Mouse (Mus musculus): Measurements from ENCODE around the gene Agpat2. TPM values are rescaled to one million over a fixed set of nuclear protein-coding genes. Genes with fewer than 3 reads are reported as not detected.

Gene Agpat2
- 67.6 and 69.0 TPM in 2 replicates for polyA plus RNA-seq (2012)

DNA sequence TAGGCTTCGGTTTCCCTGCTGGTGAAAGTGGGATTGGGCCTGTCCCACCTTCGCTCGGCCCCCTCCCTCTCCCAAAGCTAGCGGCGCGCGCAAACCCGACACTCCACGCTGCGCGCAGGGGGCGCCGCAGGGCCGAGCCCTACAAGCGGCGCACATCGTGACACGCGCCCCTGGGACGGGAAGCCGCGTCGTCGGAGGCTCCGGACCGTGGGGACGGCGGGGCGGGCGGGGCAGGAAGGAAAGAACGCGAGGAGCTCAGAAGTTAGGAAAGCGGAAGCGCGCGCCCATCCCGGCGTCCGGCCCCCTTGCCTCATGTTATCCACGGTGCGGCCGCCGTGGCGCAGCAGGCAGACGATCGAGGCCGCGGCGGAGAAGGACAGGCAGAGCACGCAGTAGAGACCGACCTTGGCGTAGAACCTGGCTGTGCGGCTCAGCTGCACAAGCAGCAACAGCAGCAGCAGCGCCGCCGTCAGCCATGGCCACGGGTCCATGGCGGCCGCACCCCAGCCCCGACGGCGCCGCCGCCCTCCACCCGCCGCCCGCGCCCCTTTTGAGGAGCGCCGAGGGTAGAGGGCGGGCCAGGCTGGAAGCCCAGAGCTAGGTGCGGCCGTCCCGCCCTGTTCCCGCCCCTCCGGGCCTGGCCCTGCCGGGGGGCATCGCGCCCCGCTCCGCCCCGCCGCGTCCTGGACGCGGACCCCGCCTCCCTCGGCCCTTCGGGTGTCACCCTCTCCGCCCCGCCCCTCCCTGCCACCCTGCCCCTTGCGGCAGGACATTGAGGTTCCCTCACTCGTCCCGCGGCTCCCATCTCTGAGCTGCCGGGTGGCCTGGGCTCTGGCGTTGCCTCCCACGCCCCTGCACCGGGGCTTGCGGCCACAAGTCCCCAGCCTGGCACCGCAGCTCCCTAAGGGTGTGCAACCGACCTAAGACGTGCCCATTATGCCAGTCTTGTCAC lies at the start of gene Agpat2:
Gene Agpat2, minus strand, starts transcription at position 698 of the 952 bp plus-strand sequence.

DNA sequence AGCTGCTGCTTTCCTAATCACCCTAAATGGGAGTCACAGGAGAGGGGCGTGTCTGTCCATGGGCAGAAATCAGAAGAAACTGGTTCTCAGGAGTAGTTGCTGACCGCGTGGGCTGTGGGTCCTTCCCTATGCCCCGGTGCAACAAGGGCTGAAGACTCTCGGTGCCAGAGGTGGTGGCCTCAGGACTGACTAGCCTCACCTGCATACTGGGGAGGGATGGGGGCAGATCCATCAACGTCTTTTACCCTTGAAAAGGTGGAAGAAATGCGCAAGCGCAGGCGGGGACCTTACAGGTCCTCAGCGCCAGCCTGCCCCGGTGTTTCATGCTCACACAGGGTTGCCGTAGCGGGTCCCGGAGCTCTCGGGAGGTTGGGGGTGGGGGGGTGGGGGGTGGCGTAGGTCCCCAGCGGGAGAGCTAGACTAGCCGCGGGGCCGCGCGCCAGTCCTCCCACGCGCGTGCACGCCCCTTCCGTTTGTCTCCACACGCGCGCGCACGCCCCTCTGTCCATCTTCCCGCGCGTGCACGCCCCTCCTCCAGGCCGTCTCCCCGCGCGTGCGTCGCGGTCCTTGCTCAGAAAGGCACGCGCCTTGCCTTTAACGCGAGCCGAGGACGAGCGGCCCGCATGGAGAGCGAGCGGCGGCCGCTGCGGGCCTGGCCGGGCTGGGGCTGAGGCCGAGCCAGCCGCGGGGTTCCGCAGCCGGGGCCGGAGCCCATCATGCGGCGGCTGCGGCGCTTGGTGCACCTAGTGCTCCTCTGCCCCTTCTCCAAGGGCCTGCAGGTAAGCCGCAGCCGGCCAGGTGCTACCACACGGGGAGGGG lies 23.9 kb upstream of the Agpat2 start, which contains the start of gene Fam69b:
Gene Fam69b, plus strand, starts transcription at position 537 of the 819 bp plus-strand sequence.

DNA sequence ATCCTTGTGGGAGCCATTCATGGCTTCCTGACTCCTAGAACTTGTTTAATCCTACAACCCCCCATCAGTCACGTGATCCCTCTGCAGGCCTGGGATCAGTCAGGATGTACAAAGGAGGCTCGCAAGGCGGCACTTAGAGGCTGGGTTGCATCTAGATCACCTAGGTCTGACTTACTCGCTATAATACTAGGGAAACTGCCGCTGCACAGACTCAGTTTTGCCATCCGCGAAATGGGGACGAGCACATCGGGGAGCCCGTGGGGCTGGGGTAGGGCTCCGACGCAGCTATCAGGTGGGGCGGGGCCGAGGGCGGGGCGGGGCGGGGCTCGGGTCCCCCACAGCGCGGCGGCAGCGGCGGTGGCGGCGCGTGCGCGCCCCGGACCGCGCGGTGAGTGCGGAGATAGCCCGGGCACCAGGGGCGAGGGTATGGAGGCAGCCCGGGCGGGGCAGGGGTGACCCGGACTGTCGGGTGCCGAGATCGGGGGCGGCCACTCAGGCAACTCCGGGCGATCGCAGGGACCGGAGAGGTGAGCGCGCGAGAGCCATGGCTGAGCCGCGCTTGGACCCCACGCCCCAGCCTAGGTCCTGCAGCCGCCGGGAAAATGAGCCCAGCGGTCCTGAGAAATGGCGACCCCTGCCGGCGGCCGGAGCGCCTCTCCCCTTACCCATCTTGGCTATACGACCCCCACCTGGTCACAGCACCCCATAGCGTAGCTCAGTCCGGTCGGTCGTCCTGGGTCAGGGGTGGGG lies 17.7 kb downstream of the Agpat2 start, which contains the start of gene Gm20532:
Gene Gm20532, plus strand, starts transcription at position 346 of the 750 bp plus-strand sequence.

DNA sequence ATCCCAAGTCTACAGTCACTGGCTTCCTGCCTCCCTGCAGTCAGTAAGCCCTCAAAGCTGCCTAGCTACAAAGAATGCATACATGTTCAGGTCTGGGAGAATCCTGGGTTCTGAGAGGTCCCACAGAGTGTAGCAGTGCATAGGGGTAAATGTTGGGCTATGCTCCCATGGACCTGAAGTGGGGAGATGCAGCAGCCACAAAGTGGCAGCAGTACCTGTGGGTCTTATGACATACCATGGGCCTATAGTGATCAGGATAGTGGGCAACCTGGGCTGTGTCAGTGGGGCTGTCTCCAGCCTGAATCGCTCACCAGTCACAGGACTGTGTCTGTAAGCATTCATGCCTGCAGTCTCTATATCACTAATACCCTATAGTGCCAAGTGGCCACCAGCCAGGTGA lies 24.5 kb downstream of the Agpat2 start, which contains the start of gene Egfl7:
Gene Egfl7, plus strand, starts transcription at position 301 of the 400 bp plus-strand sequence.

Other genes starting within 250 kb of the Agpat2 start
- 222 and 257 TPM in 2 replicates for gene Card9, start 243.5 kb downstream of the Agpat2 start, polyA plus RNA-seq (2012)
- 39.7 and 63.6 TPM in 2 replicates for gene Snapc4, start 223.8 kb downstream of the Agpat2 start, polyA plus RNA-seq (2012)
- gene Entr1, start 215.1 kb downstream of the Agpat2 start, polyA plus RNA-seq (2012): 75.4 and 97.5 TPM in 2 replicates
- gene Pmpca, start 215.1 kb downstream of the Agpat2 start, polyA plus RNA-seq (2012): 385 and 421 TPM in 2 replicates
- gene Inpp5e, start 195.2 kb downstream of the Agpat2 start, polyA plus RNA-seq (2012): 13.3 and 16.9 TPM in 2 replicates
- 30.5 and 33.9 TPM in 2 replicates for gene Sec16a, start 159.2 kb downstream of the Agpat2 start, polyA plus RNA-seq (2012)
- gene Notch1, start 87.8 kb downstream of the Agpat2 start, polyA plus RNA-seq (2012): 44.7 and 51.9 TPM in 2 replicates
- gene Egfl7, start 24.4 kb downstream of the Agpat2 start, polyA plus RNA-seq (2012): 47.7 and 83.0 TPM in 2 replicates
- gene Gm20532, start 17.8 kb downstream of the Agpat2 start, polyA plus RNA-seq (2012): 0.26 and 0.64 TPM in 2 replicates
- 9.0 and 14.8 TPM in 2 replicates for gene Fam69b, start 24.0 kb upstream of the Agpat2 start, polyA plus RNA-seq (2012)
- gene Lcn4, start 66.9 kb upstream of the Agpat2 start, polyA plus RNA-seq (2012): 0.12 TPM in 1 of 2 replicates, not detected in the other

Measured in megakaryocyte-erythroid progenitor cell, adult 5 weeks (primary cell).